Mouse (Mus musculus) cerebellum, postnatal 25 days (tissue): ENCODE results near the gene Epo.

Experiments used
- DNase-seq, 2 experiments: peaks; one replicate each; pipeline ENCODE4 v3.0.0; 2021; ENCODE audit warnings: mixed read lengths in 2 of 2

The Epo gene

GRCm38 (mm10) chr5:137519691-137520550, 13.1 kb downstream of the Epo start:
- DNase-seq: no peak

- DNase-seq: peak; percentile 47 to 70
Observed at GRCm38 (mm10) chr5:137518436-137518835, 14.6 kb downstream of the Epo start, which contains the start of gene Gigyf1. Gene Gigyf1 (plus strand): TSS chr5:137518548.

GRCm38 (mm10) chr5:137514811-137515210, 18.2 kb downstream of the Epo start:
- peak in 1 of 2 experiments; percentile 46 for DNase-seq

- peak; percentile 59 to 79 for DNase-seq
Observed at GRCm38 (mm10) chr5:137513951-137514721, 18.9 kb downstream of the Epo start.

GRCm38 (mm10) chr5:137512847-137513794, 19.9 kb downstream of the Epo start:
- peak; percentile 32 to 68 for DNase-seq

- no peak for DNase-seq
Observed at GRCm38 (mm10) chr5:137511706-137512105, 21.3 kb downstream of the Epo start.

- peak; percentile 48 to 58 for DNase-seq
Observed at GRCm38 (mm10) chr5:137510573-137511390, 22.3 kb downstream of the Epo start.

- peak; percentile 89 to 92 for DNase-seq
Observed at GRCm38 (mm10) chr5:137510014-137510501, 23.0 kb downstream of the Epo start.

- no peak for DNase-seq
Observed at GRCm38 (mm10) chr5:137504041-137504440, 29.0 kb downstream of the Epo start.

- DNase-seq: peak in 1 of 2 experiments; percentile 92
Observed at GRCm38 (mm10) chr5:137502667-137503110, 30.4 kb downstream of the Epo start.

GRCm38 (mm10) chr5:137501709-137502666, 31.1 kb downstream of the Epo start, which contains the start of gene Pop7:
Gene Pop7 (minus strand): TSS chr5:137502518.
- peak; percentile 99 to 100 for DNase-seq

- DNase-seq: no peak
Observed at GRCm38 (mm10) chr5:137500186-137500585, 32.9 kb downstream of the Epo start.

GRCm38 (mm10) chr5:137493831-137494230, 39.2 kb downstream of the Epo start:
- DNase-seq: no peak

GRCm38 (mm10) chr5:137491559-137491958, 41.5 kb downstream of the Epo start:
- DNase-seq: peak in 1 of 2 experiments; percentile 30

- DNase-seq: no peak
Observed at GRCm38 (mm10) chr5:137487616-137488015, 45.4 kb downstream of the Epo start.

GRCm38 (mm10) chr5:137485851-137486155, 47.2 kb downstream of the Epo start:
- DNase-seq: no peak

- no peak for DNase-seq
Observed at GRCm38 (mm10) chr5:137485071-137485850, 47.8 kb downstream of the Epo start.

- DNase-seq: peak in 1 of 2 experiments; percentile 21
Observed at GRCm38 (mm10) chr5:137481897-137482296, 51.1 kb downstream of the Epo start.

- DNase-seq: peak; percentile 86 to 91
Observed at GRCm38 (mm10) chr5:137481138-137481537, 51.9 kb downstream of the Epo start.
